Mouse (Mus musculus) mesoderm, embryonic 11.5 days (tissue): ENCODE results near the gene Nup133.
A peak's percentile ranks its signal among the peaks of the same experiment; 100 is the strongest.
"Not testable (repeated sequence)": the region's sequence is repeated elsewhere in the genome, so short reads cannot be mapped to it uniquely, and the experiment has no call there.

Experiments used
- DNase-seq: peaks from one replicate; pipeline ENCODE4 v3.0.0-alpha.2; 2012; ENCODE audit warnings: low read depth, low spot score

The Nup133 gene

GRCm38 (mm10) chr8:123948942-123949685, at the start of gene Nup133:
TSS of gene Nup133 (minus strand) at chr8:123949265.
- peak; percentile 99 for DNase-seq

GRCm38 (mm10) chr8:123993997-123994396, 44.9 kb upstream of the Nup133 start:
- DNase-seq: no peak

DNA sequence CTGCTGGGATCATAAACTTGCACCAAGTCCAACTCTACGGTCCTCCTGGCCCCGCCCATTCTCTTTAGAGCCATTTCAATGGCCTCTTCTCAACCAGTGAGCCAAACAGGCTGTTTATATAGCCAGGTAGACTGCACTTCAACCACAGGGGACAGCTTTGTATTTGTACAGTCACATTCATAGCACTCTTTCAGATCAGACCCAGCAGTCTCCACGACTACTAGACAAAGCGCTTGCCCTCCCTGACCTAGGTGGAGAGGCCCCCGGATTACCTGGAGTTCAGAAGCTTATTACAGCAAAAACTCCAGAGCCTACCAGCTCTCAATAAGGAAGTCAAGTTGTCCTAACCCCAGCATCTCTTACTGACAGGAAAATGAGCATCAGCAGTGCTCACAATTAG, 44.5 kb upstream of the Nup133 start:
- DNase-seq: no peak

GRCm38 (mm10) chr8:123992587-123992986, 43.5 kb upstream of the Nup133 start:
- no peak for DNase-seq

DNA sequence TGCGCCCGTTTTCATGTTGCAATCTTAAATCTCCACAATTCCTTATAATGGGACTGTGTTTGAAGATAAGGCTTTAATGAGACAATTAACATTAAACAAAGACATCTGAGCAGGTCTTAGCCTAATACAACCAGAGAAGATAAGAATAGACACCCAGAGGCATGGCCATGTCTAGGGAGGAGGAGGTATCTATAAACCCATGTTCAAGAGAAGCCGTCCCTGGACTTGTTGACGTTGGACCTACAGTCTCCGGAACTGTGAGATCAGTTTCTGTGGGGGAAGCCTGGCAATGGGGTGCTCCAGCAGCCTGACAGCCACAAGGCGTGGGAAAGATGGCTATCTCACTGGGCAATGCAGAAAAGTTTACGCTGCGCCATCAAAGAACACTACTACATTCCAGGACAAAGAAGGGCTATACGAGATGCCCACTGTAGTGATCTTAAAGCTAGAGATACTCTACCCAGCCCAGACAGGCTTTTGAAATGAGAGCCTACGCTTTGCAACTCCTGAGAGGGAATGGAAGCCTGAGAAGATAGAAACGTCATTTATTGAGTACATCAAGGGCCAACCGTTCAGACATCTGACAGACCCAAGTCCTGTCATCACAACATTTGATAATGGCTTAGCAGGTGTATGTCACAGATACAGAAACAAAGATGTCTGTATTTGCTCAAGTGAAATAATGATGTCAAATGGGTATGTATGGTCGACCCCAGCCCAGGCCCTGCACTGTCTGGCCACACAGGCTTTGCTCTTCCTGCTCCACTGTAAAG, 41.4 kb upstream of the Nup133 start:
- no peak for DNase-seq

DNA sequence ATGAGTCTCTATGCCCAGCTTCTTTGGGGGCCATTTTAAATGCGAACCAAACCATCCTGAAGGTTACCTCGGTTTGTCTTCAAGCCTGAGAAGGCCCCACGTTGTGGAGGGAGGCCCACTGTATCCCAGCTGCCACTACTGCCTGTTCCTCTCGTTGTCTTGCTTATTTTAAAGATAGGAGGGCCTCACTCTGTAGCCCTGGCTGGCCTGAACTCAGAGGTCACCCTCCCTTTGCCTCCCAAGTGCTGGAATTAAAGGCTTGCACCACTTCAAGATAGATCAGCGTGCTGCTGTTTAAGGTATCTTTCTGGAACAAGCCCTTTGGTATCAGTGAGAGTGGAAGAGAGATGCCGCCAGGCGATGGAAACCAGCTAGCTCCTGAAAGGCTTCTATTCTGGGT, 40.1 kb upstream of the Nup133 start:
- no peak for DNase-seq

- DNase-seq: no peak
Observed at GRCm38 (mm10) chr8:123988605-123989038, 39.6 kb upstream of the Nup133 start.

DNA sequence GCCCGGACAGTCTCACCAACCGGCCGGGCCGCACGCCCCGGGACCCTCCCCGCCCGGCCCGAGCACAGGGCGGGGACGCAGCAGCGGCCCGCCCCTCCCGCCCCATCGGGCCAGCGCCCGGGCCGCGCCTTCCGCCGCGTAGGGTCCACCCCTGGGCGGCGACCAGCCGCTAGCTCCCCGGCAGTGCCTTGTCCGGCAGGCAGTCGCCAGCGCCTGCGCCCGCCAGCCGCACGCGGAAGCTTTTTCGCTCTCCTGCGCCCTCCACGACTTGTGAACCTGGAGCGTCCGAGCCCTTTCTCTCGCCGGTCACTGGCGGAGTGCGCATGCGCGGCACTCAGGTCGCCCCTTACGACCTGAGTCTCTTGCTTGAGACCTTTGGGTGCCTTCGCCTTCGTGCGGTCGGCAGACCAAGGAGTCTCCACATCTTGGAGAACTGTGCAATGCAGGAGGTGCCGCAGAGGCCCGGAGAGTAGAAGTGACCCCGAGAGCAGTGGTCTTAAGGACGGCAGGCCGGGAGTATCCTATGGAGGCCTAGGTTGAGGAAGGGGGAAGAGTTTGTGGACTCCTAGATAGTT, 33.8 kb upstream of the Nup133 start, which contains the start of gene Abcb10:
Abcb10 (minus strand) TSS at position 297 of the 575 bp plus-strand sequence.
- peak; percentile 92 for DNase-seq

DNA sequence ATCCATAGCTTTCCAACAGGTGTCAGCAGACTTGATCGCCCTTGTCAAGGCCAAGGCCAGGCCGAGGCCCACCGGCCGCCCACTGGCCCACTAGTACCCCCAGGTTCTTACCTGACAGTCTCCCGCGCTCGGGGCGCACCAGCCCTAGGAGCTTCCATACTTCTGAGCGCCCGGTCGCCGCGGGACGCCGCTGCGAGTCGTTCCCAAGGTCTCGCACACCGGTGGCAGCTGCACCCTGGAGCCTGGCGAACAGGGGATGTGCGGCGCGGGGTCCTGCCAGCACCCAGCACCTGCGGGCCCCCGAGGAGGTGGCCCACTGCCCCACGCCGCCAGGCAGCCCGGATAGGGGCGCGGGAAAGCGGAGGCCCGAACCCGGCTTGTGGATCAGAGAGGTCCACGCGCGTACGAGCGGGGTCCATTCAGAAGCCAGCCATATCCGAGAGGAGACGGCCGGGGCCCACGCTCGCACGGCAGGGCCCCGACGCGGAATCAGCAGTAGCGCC, 33.3 kb upstream of the Nup133 start:
- DNase-seq: peak; percentile 23

GRCm38 (mm10) chr8:123981674-123982073, 32.6 kb upstream of the Nup133 start:
- no peak for DNase-seq

DNA sequence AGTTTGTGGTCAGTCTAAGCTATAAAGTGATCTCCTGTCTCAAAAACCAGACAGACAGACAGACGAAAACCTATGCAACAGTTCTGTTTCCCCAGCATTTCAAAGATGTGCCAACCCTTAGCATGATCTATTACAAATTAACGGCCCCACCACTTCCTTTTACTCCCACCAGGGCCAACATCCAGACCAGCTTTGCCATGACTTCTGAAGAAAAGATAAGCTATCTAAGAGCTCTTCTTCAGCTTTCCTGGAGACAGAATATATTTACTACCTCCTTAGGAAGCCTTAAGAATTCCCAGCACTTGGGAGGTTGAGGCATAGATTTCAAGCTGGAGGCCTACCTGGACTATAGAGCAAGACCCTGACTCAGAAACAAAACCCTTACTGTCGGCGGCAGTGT, 31.2 kb upstream of the Nup133 start:
- DNase-seq: no peak

- DNase-seq: no peak
Observed at GRCm38 (mm10) chr8:123978926-123979325, 29.9 kb upstream of the Nup133 start.

GRCm38 (mm10) chr8:123978166-123978838, 29.2 kb upstream of the Nup133 start:
- no peak for DNase-seq

- no peak for DNase-seq
Observed at GRCm38 (mm10) chr8:123977499-123977898, 28.4 kb upstream of the Nup133 start.

DNA sequence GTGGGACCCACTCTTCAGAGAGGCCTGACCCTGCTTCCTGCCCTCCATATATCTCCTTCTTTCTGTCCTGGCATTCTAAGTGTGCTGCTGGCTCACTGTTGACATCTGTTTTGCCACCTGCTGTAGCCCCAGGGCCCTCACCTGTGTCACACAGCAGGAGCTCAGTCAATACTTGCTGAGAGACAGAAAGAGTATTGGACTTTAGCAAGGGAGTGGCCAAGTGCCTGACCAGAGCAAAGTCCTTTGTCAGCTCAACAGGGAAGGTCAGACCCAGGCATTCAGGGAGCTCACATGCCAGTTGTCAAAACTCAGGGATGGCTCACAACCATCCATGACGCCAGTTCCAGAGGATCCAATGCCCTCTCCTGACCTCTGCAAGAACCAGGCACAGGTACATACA, 24.4 kb upstream of the Nup133 start:
- no peak for DNase-seq

DNA sequence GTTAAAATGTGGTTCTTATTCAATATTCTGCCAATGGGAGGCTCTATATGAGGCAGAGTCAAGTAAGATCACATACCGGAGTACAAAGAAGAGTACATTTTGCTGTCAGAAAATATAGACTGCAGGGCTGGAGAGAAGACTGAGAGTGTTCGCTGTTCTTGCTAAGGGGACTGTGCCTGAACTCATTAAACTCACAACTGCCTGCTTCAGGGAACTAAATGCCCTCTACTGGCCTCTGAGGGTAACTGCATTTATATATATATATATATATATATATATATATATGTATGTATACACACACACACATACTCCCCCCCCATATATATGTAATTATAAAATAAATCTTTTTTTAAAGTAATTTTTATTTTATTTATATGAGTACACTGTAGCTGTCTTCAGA, 17.8 kb upstream of the Nup133 start:
- DNase-seq: peak; percentile 35

- DNase-seq: no peak
Observed at GRCm38 (mm10) chr8:123961371-123961770, 12.3 kb upstream of the Nup133 start.

- not testable (repeated sequence) for DNase-seq
Observed at GRCm38 (mm10) chr8:123960556-123960955, 11.5 kb upstream of the Nup133 start.

DNA sequence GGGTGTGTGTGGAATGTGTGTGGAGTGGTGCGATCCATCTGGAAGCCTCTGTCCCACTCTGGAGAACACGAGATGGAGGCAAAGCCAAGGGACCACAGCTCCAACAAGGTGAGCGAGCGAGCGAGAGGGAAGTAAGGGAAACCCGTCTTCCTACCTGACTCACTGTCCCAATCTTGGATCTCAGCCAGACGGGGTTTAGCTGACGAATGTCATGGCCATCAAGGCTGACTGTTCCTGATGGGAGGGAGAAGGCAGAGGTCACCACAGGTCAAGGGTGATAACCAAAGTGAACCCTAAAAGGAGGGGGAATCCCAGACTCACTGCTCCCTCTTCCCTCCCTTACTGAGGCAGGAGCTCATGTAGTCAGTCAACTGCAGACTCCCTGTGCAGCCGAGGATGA, 11.0 kb upstream of the Nup133 start:
- DNase-seq: no peak

GRCm38 (mm10) chr8:123959473-123959872, 10.4 kb upstream of the Nup133 start:
- DNase-seq: no peak

- DNase-seq: no peak
Observed at GRCm38 (mm10) chr8:123958130-123958529, 9.1 kb upstream of the Nup133 start.

GRCm38 (mm10) chr8:123954246-123954645, 5.2 kb upstream of the Nup133 start:
- DNase-seq: no peak
